Mouse (Mus musculus): Measurements from ENCODE around the gene Upb1. TPM values are rescaled to one million over a fixed set of nuclear protein-coding genes. Genes with fewer than 3 reads are reported as not detected.

Gene Upb1
- polyA plus RNA-seq, 1 experiment = 0.77 TPM

- TF ChIP-seq CTCF (IDR thresholded peaks at IDR 0.05; ENCODE audit: borderline replicate concordance, control insufficient read depth, extremely low read depth, insufficient read depth, low read length, poor library complexity) (peak; percentile 12; the same call in 1 of the 2 replicates), POLR2A (IDR thresholded peaks at IDR 0.05; ENCODE audit: control insufficient read depth, extremely low read depth, insufficient read depth, low read length, poor library complexity) (no peak)
- Histone ChIP-seq H3K27ac (ENCODE audit: control insufficient read depth, insufficient read depth, low read length) (no peak overlapping the region), H3K27me3 (ENCODE audit: control insufficient read depth, insufficient read depth, low read length) (no peaks in the 10 kb centered on the region), H3K4me1 (replicated peaks; ENCODE audit: control insufficient read depth, insufficient read depth, low read length) (no peaks in the 10 kb centered on the region), H3K36me3 (ENCODE audit: control insufficient read depth, insufficient read depth, low read length) (no peaks in the 10 kb centered on the region), H3K4me3 (ENCODE audit: control insufficient read depth, insufficient read depth, low read length) (no peak overlapping the region)
- 12% methylated on average over 3 of the region's 3 CpGs for WGBS
- peak; percentile 82 for DNase-seq
Measured at GRCm38 (mm10) chr10:75436604-75437217, 35.8 kb downstream of the Upb1 start.

- 95% methylated on average over 1 of the region's 1 CpGs for WGBS
- H3K27ac ChIP-seq (ENCODE audit: control insufficient read depth, insufficient read depth, low read length) = no peak overlapping the region
- H3K4me1 ChIP-seq (replicated peaks; ENCODE audit: control insufficient read depth, insufficient read depth, low read length) = no peaks in the 10 kb centered on the region
- H3K4me3 ChIP-seq (ENCODE audit: control insufficient read depth, insufficient read depth, low read length) = no peak overlapping the region
- TF ChIP-seq CTCF (IDR thresholded peaks at IDR 0.05; ENCODE audit: borderline replicate concordance, control insufficient read depth, extremely low read depth, insufficient read depth, low read length, poor library complexity) = no peak
- H3K36me3 ChIP-seq (ENCODE audit: control insufficient read depth, insufficient read depth, low read length) = no peaks in the 10 kb centered on the region
- no peaks in the 10 kb centered on the region for H3K27me3 ChIP-seq (ENCODE audit: control insufficient read depth, insufficient read depth, low read length)
- DNase-seq = no peak
Measured at GRCm38 (mm10) chr10:75437284-75437683, 36.4 kb downstream of the Upb1 start.

GRCm38 (mm10) chr10:75438132-75438810 is 37.4 kb downstream of the Upb1 start:
- TF ChIP-seq CTCF (IDR thresholded peaks at IDR 0.05; ENCODE audit: borderline replicate concordance, control insufficient read depth, extremely low read depth, insufficient read depth, low read length, poor library complexity) (no peak), POLR2A (IDR thresholded peaks at IDR 0.05; ENCODE audit: control insufficient read depth, extremely low read depth, insufficient read depth, low read length, poor library complexity) (no peak)
- Histone ChIP-seq H3K4me1 (replicated peaks; ENCODE audit: control insufficient read depth, insufficient read depth, low read length) (no peaks in the 10 kb centered on the region), H3K36me3 (ENCODE audit: control insufficient read depth, insufficient read depth, low read length) (no peaks in the 10 kb centered on the region), H3K27me3 (ENCODE audit: control insufficient read depth, insufficient read depth, low read length) (no peaks in the 10 kb centered on the region), H3K27ac (ENCODE audit: control insufficient read depth, insufficient read depth, low read length) (no peak overlapping the region), H3K4me3 (ENCODE audit: control insufficient read depth, insufficient read depth, low read length) (no peak overlapping the region)
- 89% methylated on average over 13 of the region's 13 CpGs for WGBS
- no peak for DNase-seq

- no peak overlapping the region for H3K27ac ChIP-seq (ENCODE audit: control insufficient read depth, insufficient read depth, low read length)
- peak; percentile 38 for DNase-seq
- TF ChIP-seq POLR2A (IDR thresholded peaks at IDR 0.05; ENCODE audit: control insufficient read depth, extremely low read depth, insufficient read depth, low read length, poor library complexity) (no peak), CTCF (IDR thresholded peaks at IDR 0.05; ENCODE audit: borderline replicate concordance, control insufficient read depth, extremely low read depth, insufficient read depth, low read length, poor library complexity) (no peak)
- no peaks in the 10 kb centered on the region for H3K4me1 ChIP-seq (replicated peaks; ENCODE audit: control insufficient read depth, insufficient read depth, low read length)
- no peak overlapping the region for H3K4me3 ChIP-seq (ENCODE audit: control insufficient read depth, insufficient read depth, low read length)
- H3K36me3 ChIP-seq (ENCODE audit: control insufficient read depth, insufficient read depth, low read length) = no peaks in the 10 kb centered on the region
- H3K27me3 ChIP-seq (ENCODE audit: control insufficient read depth, insufficient read depth, low read length) = no peaks in the 10 kb centered on the region
- WGBS = 52% methylated on average over 7 of the region's 7 CpGs
Measured at GRCm38 (mm10) chr10:75439211-75439811, 38.4 kb downstream of the Upb1 start.

- TF ChIP-seq CTCF (IDR thresholded peaks at IDR 0.05; ENCODE audit: borderline replicate concordance, control insufficient read depth, extremely low read depth, insufficient read depth, low read length, poor library complexity) (no peak), POLR2A (IDR thresholded peaks at IDR 0.05; ENCODE audit: control insufficient read depth, extremely low read depth, insufficient read depth, low read length, poor library complexity) (no peak)
- Histone ChIP-seq H3K36me3 (ENCODE audit: control insufficient read depth, insufficient read depth, low read length) (no peaks in the 10 kb centered on the region), H3K4me1 (replicated peaks; ENCODE audit: control insufficient read depth, insufficient read depth, low read length) (no peaks in the 10 kb centered on the region), H3K27me3 (ENCODE audit: control insufficient read depth, insufficient read depth, low read length) (no peaks in the 10 kb centered on the region), H3K27ac (ENCODE audit: control insufficient read depth, insufficient read depth, low read length) (no peak overlapping the region), H3K4me3 (ENCODE audit: control insufficient read depth, insufficient read depth, low read length) (no peak overlapping the region)
- WGBS = 94% methylated on average over 3 of the region's 3 CpGs
- DNase-seq = no peak
Measured at GRCm38 (mm10) chr10:75440756-75441155, 39.8 kb downstream of the Upb1 start.

GRCm38 (mm10) chr10:75441800-75442199 is 40.9 kb downstream of the Upb1 start:
- H3K27ac ChIP-seq (ENCODE audit: control insufficient read depth, insufficient read depth, low read length) = no peak overlapping the region
- no peaks in the 10 kb centered on the region for H3K4me1 ChIP-seq (replicated peaks; ENCODE audit: control insufficient read depth, insufficient read depth, low read length)
- TF ChIP-seq POLR2A (IDR thresholded peaks at IDR 0.05; ENCODE audit: control insufficient read depth, extremely low read depth, insufficient read depth, low read length, poor library complexity) (no peak), CTCF (IDR thresholded peaks at IDR 0.05; ENCODE audit: borderline replicate concordance, control insufficient read depth, extremely low read depth, insufficient read depth, low read length, poor library complexity) (no peak)
- no peak overlapping the region for H3K4me3 ChIP-seq (ENCODE audit: control insufficient read depth, insufficient read depth, low read length)
- DNase-seq = no peak
- H3K36me3 ChIP-seq (ENCODE audit: control insufficient read depth, insufficient read depth, low read length) = no peaks in the 10 kb centered on the region
- WGBS = 87% methylated on average over 4 of the region's 4 CpGs
- H3K27me3 ChIP-seq (ENCODE audit: control insufficient read depth, insufficient read depth, low read length) = no peaks in the 10 kb centered on the region
